In the genomic region with DNA sequence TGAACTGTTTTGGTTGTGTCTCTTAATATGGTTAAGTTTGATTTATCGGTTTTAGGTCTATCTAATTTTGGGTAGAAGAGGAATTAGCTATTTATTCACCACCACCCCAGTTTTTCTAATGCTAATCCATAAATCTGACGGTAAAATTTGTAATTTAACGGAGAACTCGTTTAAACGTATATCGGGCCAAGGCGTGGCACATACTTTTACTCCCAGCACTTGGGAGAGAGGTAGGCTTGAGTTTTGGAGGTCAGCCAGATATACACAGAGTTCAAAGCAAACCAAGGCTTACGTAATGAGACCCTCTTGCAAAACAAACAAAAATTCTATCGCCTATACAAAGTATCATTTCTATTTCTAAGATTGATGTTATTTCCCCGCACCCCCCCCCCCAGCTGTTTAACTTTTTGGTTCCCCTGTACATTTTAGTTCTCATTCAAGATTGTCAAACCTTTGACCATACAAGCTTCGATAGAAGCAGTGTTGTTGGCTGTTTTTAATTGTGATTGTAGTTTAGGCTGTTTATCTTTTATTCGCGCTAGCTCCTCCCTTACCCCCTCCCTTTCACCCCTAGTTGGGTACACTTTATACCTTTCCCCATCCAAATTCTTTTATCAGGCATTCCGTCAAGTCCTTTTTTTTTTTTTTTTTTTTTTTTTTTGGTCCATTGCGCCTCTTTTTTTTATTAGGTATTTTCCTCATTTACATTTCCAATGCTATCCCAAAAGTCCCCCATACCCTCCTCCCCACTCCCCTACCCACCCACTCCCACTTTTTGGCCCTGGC, we compare ENCODE assay signal across 8 mouse cellular contexts. TPM values are rescaled to one million over a fixed set of nuclear protein-coding genes. Genes with fewer than 3 reads are reported as not detected.
DNase-seq lines count a peak whose midpoint lies in the region; ATAC-seq lines count a peak whose summit lies in the region.

No protein-coding gene starts in this region.

- peak overlapping the region; percentile 79 for H3K4me2 ChIP-seq in liver, embryonic 16.5 days (ENCODE audit: low read depth, low read length)
- peak overlapping the region; percentile 65 for H3K4me2 ChIP-seq in stomach, embryonic 14.5 days (replicated peaks; ENCODE audit: low read depth, low read length)

- WGBS in hindbrain, embryonic 10.5 days, result 39% methylated on average over 15 of the region's 15 CpGs
- WGBS in liver, embryonic 16.5 days (ENCODE audit: insufficient replicate concordance), result 23% methylated on average over 15 of the region's 15 CpGs
- 15% methylated on average over 15 of the region's 15 CpGs for WGBS in stomach, embryonic 14.5 days

- peak overlapping the region; percentile 66 for H3K4me3 ChIP-seq in hindbrain, embryonic 10.5 days
- peak overlapping the region; percentile 97 for H3K4me3 ChIP-seq in liver, embryonic 16.5 days (ENCODE audit: low read depth, low read length)
- peak overlapping the region; percentile 88 for H3K4me3 ChIP-seq in stomach, embryonic 14.5 days (ENCODE audit: low read depth, low read length)

- H3K27ac ChIP-seq in hindbrain, embryonic 10.5 days, result peak overlapping the region; percentile 95
- peak overlapping the region; percentile 94 for H3K27ac ChIP-seq in liver, embryonic 16.5 days (ENCODE audit: low read length)
- peak overlapping the region; percentile 99 for H3K27ac ChIP-seq in stomach, embryonic 14.5 days (ENCODE audit: low read length)

- peaks cover 12% of the 10 kb centered on the region; the same call in 1 of the 2 replicates for H3K36me3 ChIP-seq in hindbrain, embryonic 10.5 days
- H3K36me3 ChIP-seq in liver, embryonic 16.5 days (ENCODE audit: control insufficient read depth, insufficient read depth), result no peaks in the 10 kb centered on the region
- H3K36me3 ChIP-seq in stomach, embryonic 14.5 days (ENCODE audit: control insufficient read depth, insufficient read depth, low read length), result no peaks in the 10 kb centered on the region

- intact Hi-C loops in heart, postnatal 10 days (cut with DNase I), result loop anchor here (5.0 kb wide), 2 partner anchors 57 to 157 kb away; partner anchors contain the start of gene Kiz
- intact Hi-C loops in left cerebral cortex, postnatal 4 days (cut with DNase I), result no loop called here

- H3K27me3 ChIP-seq in hindbrain, embryonic 10.5 days (ENCODE audit: insufficient read depth, poor library complexity, severe bottlenecking), result no peaks in the 10 kb centered on the region
- H3K27me3 ChIP-seq in liver, embryonic 16.5 days (ENCODE audit: control insufficient read depth, insufficient read depth, low read depth, low read length), result no peaks in the 10 kb centered on the region
- H3K27me3 ChIP-seq in stomach, embryonic 14.5 days (ENCODE audit: control insufficient read depth, insufficient read depth, low read length), result no peaks in the 10 kb centered on the region

- H3K9me3 ChIP-seq in hindbrain, embryonic 10.5 days, result no peaks in the 10 kb centered on the region
- H3K9me3 ChIP-seq in liver, embryonic 16.5 days (replicated peaks; ENCODE audit: control insufficient read depth, low read length), result no peaks in the 10 kb centered on the region
- H3K9me3 ChIP-seq in stomach, embryonic 14.5 days (ENCODE audit: control insufficient read depth, low read depth, low read length), result no peaks in the 10 kb centered on the region

- peaks cover 19% of the 10 kb centered on the region for H3K4me1 ChIP-seq in hindbrain, embryonic 10.5 days (replicated peaks)
- H3K4me1 ChIP-seq in liver, embryonic 16.5 days (ENCODE audit: control insufficient read depth, low read depth, low read length), result peaks cover 19% of the 10 kb centered on the region
- peaks cover 8% of the 10 kb centered on the region; the same call in 1 of the 2 replicates for H3K4me1 ChIP-seq in stomach, embryonic 14.5 days (ENCODE audit: control insufficient read depth, insufficient read depth, low read length)

- DNase-seq in heart, adult 11 months, result peak; percentile 56
- DNase-seq in heart, postnatal 10 days, result no peak
- DNase-seq in ZHBTc4 (ENCODE audit: low read depth, low spot score), result peak; percentile 33
- DNase-seq in hindbrain, embryonic 10.5 days (ENCODE audit: low spot score), result no peak
- DNase-seq in left cerebral cortex, postnatal 4 days, result no peak
- DNase-seq in thymus, postnatal 4 days, result no peak

- H3K9ac ChIP-seq in liver, embryonic 16.5 days (ENCODE audit: low read depth, low read length), result peak overlapping the region; percentile 89
- peak overlapping the region; percentile 81 for H3K9ac ChIP-seq in stomach, embryonic 14.5 days (replicated peaks; ENCODE audit: low read depth, low read length)

- ATAC-seq in liver, embryonic 16.5 days (ENCODE audit: low read depth), result no peak
- ATAC-seq in stomach, embryonic 14.5 days (ENCODE audit: insufficient number of reproducible peaks, insufficient read depth, low FRiP score, low read depth), result no peak

RNA-seq across cellular contexts. Expression of gene Xrn2, which starts 1.5 kb away (rescaled TPM):
- 10 to 100 TPM; 36.8 to 38.3 TPM for total RNA-seq in heart, postnatal 10 days (2021)
- polyA plus RNA-seq in hindbrain, embryonic 10.5 days (2016; fragmentation: Nextera tagmentation; extraction: Ambion mirVana), result 65.7 and 81.2 TPM in 2 replicates
- 23.4 and 25.0 TPM in 2 replicates for polyA plus RNA-seq in liver, embryonic 16.5 days (2015; fragmentation: Nextera tagmentation; extraction: Ambion mirVana)
- polyA plus RNA-seq in stomach, embryonic 14.5 days (2014; fragmentation: Nextera tagmentation; extraction: Ambion mirVana), result 92.3 and 95.3 TPM in 2 replicates
- 10 to 100 TPM; 92.3 to 94.5 TPM for total RNA-seq in left cerebral cortex, postnatal 4 days (2021)

Comparison
In these comparisons a context has a peak if more than half of its experiments do, and no peak if none do; other contexts are left out.
1. DNase-seq: peak in heart, adult 11 months (single experiment) and ZHBTc4 (single experiment); none in heart, postnatal 10 days (0 of 2), hindbrain, embryonic 10.5 days (single experiment), left cerebral cortex, postnatal 4 days (single experiment) and thymus, postnatal 4 days (single experiment).
2. Peak in every context shown above with its lines, with median percentiles within 50 percentile points of each other: H3K27ac ChIP-seq and H3K4me3 ChIP-seq.